Mouse (Mus musculus) neural tube, embryonic 14.5 days (tissue): ENCODE results near the gene Cdk7. TPM values are rescaled to one million over a fixed set of nuclear protein-coding genes. Genes with fewer than 3 reads are reported as not detected.

Experiments
- ATAC-seq: fragments of 200-750 bp; cut with Nextera tagmentation; 2 replicates; pipeline ENCODE4 v1.8.0; 2017; ENCODE audit warnings: low read depth, mild to moderate bottlenecking, moderate TSS enrichment, moderate library complexity
- H3K27ac ChIP-seq: fragments of 300-500 bp; sonication (generic); 2 replicates; pipeline ENCODE4 v1.5.1; 2014; ENCODE audit warnings: low read depth, mild to moderate bottlenecking, control low read depth, low read length, moderate library complexity, mixed read lengths
- H3K27me3 ChIP-seq: fragments of 300-500 bp; sonication (generic); 2 replicates; pipeline ENCODE4 v1.6.1; 2014; ENCODE audit warnings: low read length; ENCODE audit not compliant: control insufficient read depth, insufficient read depth
- H3K36me3 ChIP-seq: fragments of 300-500 bp; sonication (generic); 2 replicates; pipeline ENCODE4 v1.6.1; 2014; ENCODE audit warnings: low read length, mixed read lengths; ENCODE audit not compliant: control insufficient read depth, insufficient read depth
- H3K4me1 ChIP-seq: fragments of 300-500 bp; sonication (generic); 2 replicates; pipeline ENCODE4 v1.6.1; 2014; ENCODE audit warnings: low read length; ENCODE audit not compliant: control insufficient read depth, insufficient read depth
- H3K4me2 ChIP-seq: fragments of 300-500 bp; sonication (generic); 2 replicates; pipeline ENCODE4 v1.6.1; 2014; ENCODE audit warnings: mild to moderate bottlenecking, low read depth, low read length, control low read depth
- H3K4me3 ChIP-seq: fragments of 300-500 bp; sonication (generic); 2 replicates; pipeline ENCODE4 v1.5.1; 2014; ENCODE audit warnings: low read depth, low read length, control low read depth, mixed read lengths
- H3K9ac ChIP-seq: fragments of 300-500 bp; sonication (generic); replicated peaks from 2 replicates; pipeline ENCODE4 v1.6.1; 2014; ENCODE audit warnings: low read depth, mild to moderate bottlenecking, control low read depth, low read length, mixed read lengths
- H3K9me3 ChIP-seq: fragments of 300-500 bp; sonication (generic); 2 replicates; pipeline ENCODE4 v1.6.1; 2016; ENCODE audit warnings: low read length; ENCODE audit not compliant: control insufficient read depth
- WGBS: fragments of 180-500 bp; shearing (Covaris S2); extraction: QIAGEN DNeasy Blood & Tissue Kit; methylation state at CpG from one replicate; pipeline ENCODE4 v1.1.7; 2014; 5-methylcytosine and 5-hydroxymethylcytosine counted together
- polyA plus RNA-seq: library from polyadenylated mRNA; unstranded; fragments of >200 nt; fragmentation: Nextera tagmentation; extraction: Ambion mirVana; gene quantifications from 2 replicates; pipeline ENCODE4 v1.2.1, GENCODE M21; 2014

The Cdk7 gene
- polyA plus RNA-seq, 1 experiment from 2014 or later, result 44.1 TPM

GRCm38 (mm10) chr13:100752529-100752928 lies 21.8 kb upstream of the Cdk7 start:
- no peaks in the 10 kb centered on the region for H3K4me1 ChIP-seq
- no peaks in the 10 kb centered on the region for H3K9me3 ChIP-seq
- no peak overlapping the region for H3K9ac ChIP-seq
- no peak overlapping the region for H3K4me3 ChIP-seq
- no peaks in the 10 kb centered on the region for H3K27me3 ChIP-seq
- H3K4me2 ChIP-seq, result no peak overlapping the region
- 93% methylated on average over 8 of the region's 8 CpGs for WGBS
- no peaks in the 10 kb centered on the region for H3K36me3 ChIP-seq
- no peak overlapping the region for H3K27ac ChIP-seq
- no peak for ATAC-seq

DNA sequence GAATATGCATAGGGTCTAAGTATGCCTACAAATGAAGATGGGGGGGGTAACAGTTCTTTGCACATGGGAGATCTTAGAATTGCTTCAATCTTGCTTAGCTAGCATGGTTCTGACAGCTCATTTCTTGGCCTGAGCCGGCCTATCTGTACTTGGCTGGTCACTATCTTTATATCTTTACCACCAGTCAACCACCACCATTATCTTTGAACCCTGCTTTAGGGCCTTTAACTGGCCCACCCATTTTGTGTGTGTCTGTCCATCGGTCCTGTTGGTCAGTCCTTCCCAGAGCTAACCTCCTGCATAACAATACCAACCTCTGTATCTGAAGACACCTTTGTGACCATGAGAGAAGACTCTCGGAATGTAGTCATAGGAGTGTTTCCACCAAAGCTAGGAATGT lies 20.7 kb upstream of the Cdk7 start:
- H3K4me2 ChIP-seq, result no peak overlapping the region
- ATAC-seq, result no peak
- no peak overlapping the region for H3K4me3 ChIP-seq
- H3K36me3 ChIP-seq, result no peaks in the 10 kb centered on the region
- H3K27me3 ChIP-seq, result no peaks in the 10 kb centered on the region
- H3K27ac ChIP-seq, result no peak overlapping the region
- H3K9ac ChIP-seq, result no peak overlapping the region
- no peaks in the 10 kb centered on the region for H3K4me1 ChIP-seq
- H3K9me3 ChIP-seq, result no peaks in the 10 kb centered on the region
- 86% methylated on average over 3 of the region's 3 CpGs for WGBS

- 79% methylated on average over 5 of the region's 5 CpGs for WGBS
- Histone ChIP-seq H3K27ac (no peak overlapping the region), H3K4me3 (no peak overlapping the region), H3K4me2 (no peak overlapping the region), H3K27me3 (no peaks in the 10 kb centered on the region), H3K9me3 (no peaks in the 10 kb centered on the region), H3K9ac (no peak overlapping the region), H3K4me1 (no peaks in the 10 kb centered on the region), H3K36me3 (no peaks in the 10 kb centered on the region)
- ATAC-seq, result no peak
Observed at GRCm38 (mm10) chr13:100750799-100751198, 20.1 kb upstream of the Cdk7 start.

DNA sequence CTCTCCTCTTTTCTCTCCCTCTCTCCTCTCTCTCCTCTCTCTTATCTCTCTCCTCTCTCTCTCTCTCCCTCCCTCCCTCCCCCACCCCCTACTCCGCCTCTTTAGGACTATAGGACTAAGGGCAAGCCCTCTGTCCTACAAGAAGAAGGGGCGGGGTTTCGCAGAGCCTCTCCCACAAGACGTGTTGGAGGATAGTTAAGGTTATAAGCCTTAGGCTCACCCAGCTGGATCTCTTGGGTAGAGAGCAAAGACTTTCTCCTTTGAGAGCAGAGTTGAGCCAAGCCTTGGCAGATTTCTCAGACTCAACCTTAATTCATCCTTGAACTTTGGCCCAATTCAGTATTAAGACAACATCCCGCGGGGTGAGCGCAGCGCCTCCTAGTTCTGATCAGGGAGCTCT lies 17.9 kb upstream of the Cdk7 start:
- H3K4me1 ChIP-seq, result no peaks in the 10 kb centered on the region
- H3K36me3 ChIP-seq, result no peaks in the 10 kb centered on the region
- H3K9ac ChIP-seq, result no peak overlapping the region
- H3K4me2 ChIP-seq, result no peak overlapping the region
- no peaks in the 10 kb centered on the region for H3K9me3 ChIP-seq
- H3K27ac ChIP-seq, result no peak overlapping the region
- H3K4me3 ChIP-seq, result no peak overlapping the region
- ATAC-seq, result no peak
- 58% methylated on average over 8 of the region's 8 CpGs for WGBS
- H3K27me3 ChIP-seq, result no peaks in the 10 kb centered on the region

DNA sequence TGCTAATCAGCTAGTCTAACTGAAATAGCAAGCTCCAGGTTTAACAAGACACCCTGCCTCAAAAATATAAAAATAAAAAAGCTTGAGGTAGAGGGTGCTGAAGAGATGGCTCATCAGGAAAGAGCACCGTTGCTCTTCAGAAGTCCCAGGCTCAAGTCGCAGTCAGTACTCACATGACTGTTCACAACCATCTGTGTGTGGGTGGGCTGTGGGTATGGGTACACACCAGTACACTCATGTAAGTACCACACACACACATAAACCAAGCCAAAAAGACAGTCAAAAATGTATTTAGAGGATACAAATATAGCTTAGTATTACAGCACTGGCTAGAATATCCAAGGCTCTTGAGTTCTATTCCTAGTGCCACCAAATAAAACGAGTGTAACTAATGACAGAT lies 15.4 kb upstream of the Cdk7 start:
- WGBS, result 90% methylated on average over 3 of the region's 3 CpGs
- peaks cover 5% of the 10 kb centered on the region; the same call in 1 of the 2 replicates for H3K4me1 ChIP-seq

GRCm38 (mm10) chr13:100744036-100744744 lies 13.5 kb upstream of the Cdk7 start, which contains the start of gene Mrps36:
Gene Mrps36, minus strand, starts transcription at chr13:100744659.
- Histone ChIP-seq H3K4me3 (peak within 1 kb of the TSS; percentile 55), H3K4me2 (peak within 1 kb of the TSS; percentile 51), H3K27ac (peak within 1 kb of the TSS; percentile 94), H3K9me3 (no peaks in the 10 kb centered on the region), H3K27me3 (no peaks in the 10 kb centered on the region), H3K4me1 (peaks cover 5% of the 10 kb centered on the region; the same call in 1 of the 2 replicates), H3K36me3 (no peaks in the 10 kb centered on the region), H3K9ac (peak within 1 kb of the TSS; percentile 80)
- ATAC-seq, result peak; percentile 98
- under 1% methylated on average over 52 of the region's 52 CpGs for WGBS

More for the DNA sequence above, 15.4 kb upstream of the Cdk7 start:
- Histone ChIP-seq H3K9ac (no peak overlapping the region), H3K9me3 (no peaks in the 10 kb centered on the region), H3K27ac (no peak overlapping the region), H3K36me3 (no peaks in the 10 kb centered on the region), H3K27me3 (no peaks in the 10 kb centered on the region), H3K4me2 (no peak overlapping the region), H3K4me3 (no peak overlapping the region)
- ATAC-seq, result no peak

- H3K4me1 ChIP-seq, result peaks cover 5% of the 10 kb centered on the region; the same call in 1 of the 2 replicates
- H3K9ac ChIP-seq, result peak overlapping the region; percentile 80
- no peaks in the 10 kb centered on the region for H3K27me3 ChIP-seq
- H3K4me3 ChIP-seq, result peak overlapping the region; percentile 55
- no peaks in the 10 kb centered on the region for H3K36me3 ChIP-seq
- 66% methylated on average over 11 of the region's 11 CpGs for WGBS
- H3K27ac ChIP-seq, result peak overlapping the region; percentile 94
- peak overlapping the region; percentile 51 for H3K4me2 ChIP-seq
- H3K9me3 ChIP-seq, result no peaks in the 10 kb centered on the region
- peak; percentile 65 for ATAC-seq
Observed at GRCm38 (mm10) chr13:100743346-100744035, 12.8 kb upstream of the Cdk7 start.

- no peak overlapping the region for H3K27ac ChIP-seq
- peak overlapping the region; percentile 51; the same call in 1 of the 2 replicates for H3K4me2 ChIP-seq
Observed at GRCm38 (mm10) chr13:100742831-100743230, 12.1 kb upstream of the Cdk7 start.

DNA sequence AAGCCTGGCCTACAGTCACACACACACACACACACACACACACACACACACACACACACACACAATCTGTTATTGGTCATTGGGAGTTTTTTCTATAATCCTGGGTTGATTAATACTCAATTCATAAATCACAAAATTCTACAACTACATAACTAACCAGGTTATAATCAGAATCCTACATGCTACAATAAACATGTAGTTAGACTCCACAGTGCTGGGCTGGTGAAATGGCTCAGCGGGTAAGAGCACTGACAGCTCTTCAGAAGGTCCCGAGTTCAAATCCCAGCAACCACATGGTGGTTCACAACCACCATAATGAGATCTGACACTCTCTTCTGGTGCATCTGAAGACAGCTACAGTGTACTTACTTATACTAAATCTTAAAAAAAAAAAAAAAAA lies 2.0 kb upstream of the Cdk7 start:
- 100% methylated on average over 2 of the region's 2 CpGs for WGBS
- Histone ChIP-seq H3K36me3 (0 out of 2 replicates have a peak, but pooled peaks cover 2% of the 10 kb centered on the region), H3K27ac (no peak overlapping the region)

More at GRCm38 (mm10) chr13:100742831-100743230, 12.1 kb upstream of the Cdk7 start:
- Histone ChIP-seq H3K9ac (no peak overlapping the region), H3K4me1 (peaks cover 5% of the 10 kb centered on the region; the same call in 1 of the 2 replicates), H3K27me3 (no peaks in the 10 kb centered on the region), H3K9me3 (no peaks in the 10 kb centered on the region), H3K36me3 (no peaks in the 10 kb centered on the region), H3K4me3 (no peak overlapping the region)
- 92% methylated on average over 5 of the region's 5 CpGs for WGBS
- ATAC-seq, result no peak

More for the DNA sequence above, 2.0 kb upstream of the Cdk7 start:
- Histone ChIP-seq H3K9ac (no peak overlapping the region), H3K9me3 (no peaks in the 10 kb centered on the region), H3K4me3 (no peak overlapping the region), H3K4me1 (peaks cover 8% of the 10 kb centered on the region), H3K27me3 (no peaks in the 10 kb centered on the region), H3K4me2 (no peak overlapping the region)
- no peak for ATAC-seq
